Mouse (Mus musculus) thymus, postnatal 36 days (tissue): ENCODE measurements around the gene Plppr5.

Experiments
- DNase-seq, 2 experiments: peaks; one replicate each; pipeline ENCODE4 v3.0.0; 2022; ENCODE audit warnings: mixed read lengths in 2 of 2

The Plppr5 gene

DNA sequence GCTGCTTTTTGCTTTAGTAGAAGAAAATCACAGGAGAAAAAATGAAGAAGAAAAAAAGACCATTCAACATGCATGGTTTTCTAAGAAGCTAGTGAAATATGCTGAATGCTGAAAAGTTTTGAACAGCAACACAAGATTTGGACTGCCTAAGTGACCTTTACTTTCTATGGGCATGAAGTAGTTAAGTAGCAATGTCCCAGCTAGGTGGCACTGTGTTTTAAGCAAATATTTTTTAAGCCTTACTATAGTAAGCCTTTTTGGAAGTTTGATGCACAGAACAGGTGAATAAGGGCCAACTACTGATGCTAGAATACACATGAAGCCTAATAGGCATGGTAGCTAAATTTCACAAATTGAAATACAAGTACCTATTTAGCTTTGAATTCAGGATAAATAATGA is 134.2 kb downstream of the Plppr5 start:
- no peak for DNase-seq

DNA sequence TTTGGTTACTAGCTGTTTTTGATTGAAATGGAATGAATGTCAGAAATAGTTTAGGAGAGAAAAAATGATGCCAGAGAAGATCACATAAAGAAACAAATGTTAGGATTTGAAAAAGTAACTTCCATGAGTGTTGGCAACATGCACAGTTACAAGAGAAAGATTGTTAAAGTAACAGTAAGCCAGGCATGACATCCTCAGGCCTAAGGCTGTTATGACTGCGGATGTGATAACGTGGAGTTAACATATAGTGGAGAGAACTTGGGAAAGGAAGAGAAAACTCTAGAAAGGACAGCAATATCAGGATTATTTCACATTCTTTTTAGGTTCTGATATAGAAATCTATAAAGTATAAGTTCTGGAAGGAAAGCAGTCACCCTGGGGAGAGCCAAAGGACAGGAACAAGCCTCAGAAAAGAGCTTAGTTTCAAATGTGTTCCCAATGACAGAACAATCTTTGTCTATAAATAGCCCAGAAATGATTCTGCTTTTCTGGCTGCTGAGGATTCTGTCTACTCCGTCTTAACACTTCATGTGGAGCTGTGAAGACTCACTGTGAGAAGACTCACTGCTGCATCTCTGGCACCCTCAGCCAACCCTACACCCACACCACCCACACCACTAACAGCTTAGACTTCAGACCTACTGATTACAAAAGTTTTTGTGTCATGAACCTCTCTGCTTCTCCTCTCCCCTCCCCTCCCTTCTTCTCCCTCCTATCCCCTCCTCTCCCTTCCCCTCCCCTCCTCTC is 142.1 kb downstream of the Plppr5 start:
- DNase-seq, result no peak

- no peak for DNase-seq
Observed at GRCm38 (mm10) chr3:117723390-117723789, 148.8 kb downstream of the Plppr5 start.

DNA sequence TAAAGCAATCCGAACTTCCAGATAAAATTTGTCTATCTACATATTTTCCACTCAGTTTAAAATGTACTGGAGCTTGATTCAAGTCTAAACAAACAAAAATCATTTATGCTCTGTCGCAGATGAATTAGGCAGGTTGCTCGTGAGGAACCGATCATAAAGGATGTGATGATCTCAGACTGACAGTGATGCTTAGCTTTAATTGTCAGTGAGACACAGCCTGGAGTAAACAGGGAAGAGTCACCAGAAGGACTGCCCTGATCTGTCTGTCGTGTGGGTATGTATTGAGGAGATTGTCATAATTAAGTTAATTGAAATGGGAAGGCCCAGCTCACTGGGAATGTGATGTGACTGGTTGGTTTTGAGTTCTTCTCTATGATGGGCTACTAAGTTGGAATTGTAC is 149.9 kb downstream of the Plppr5 start:
- DNase-seq, result no peak

GRCm38 (mm10) chr3:117725501-117725900 is 150.9 kb downstream of the Plppr5 start:
- DNase-seq, result no peak

DNA sequence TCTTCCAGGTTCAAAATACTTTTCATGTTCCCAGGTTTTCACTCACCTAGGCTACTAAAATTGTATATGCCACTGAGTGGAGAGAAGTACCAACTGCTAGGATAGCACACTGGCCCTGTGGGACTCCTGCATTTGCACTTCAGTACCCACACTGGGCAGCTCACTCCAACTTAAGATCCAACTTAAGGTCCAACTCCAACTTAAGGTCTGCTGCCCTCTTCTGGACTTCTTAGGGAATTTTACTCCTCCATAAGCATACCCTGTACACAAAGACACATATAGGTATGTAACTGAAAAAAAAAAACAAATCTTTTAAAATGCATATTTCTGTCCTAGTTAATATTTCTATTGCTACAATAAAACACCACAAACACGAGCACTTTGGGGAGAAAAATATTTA is 153.5 kb downstream of the Plppr5 start:
- DNase-seq, result no peak

GRCm38 (mm10) chr3:117729121-117730072 is 154.8 kb downstream of the Plppr5 start:
- DNase-seq, result no peak

- DNase-seq, result no peak
Observed at GRCm38 (mm10) chr3:117731545-117731944, 156.9 kb downstream of the Plppr5 start.

DNA sequence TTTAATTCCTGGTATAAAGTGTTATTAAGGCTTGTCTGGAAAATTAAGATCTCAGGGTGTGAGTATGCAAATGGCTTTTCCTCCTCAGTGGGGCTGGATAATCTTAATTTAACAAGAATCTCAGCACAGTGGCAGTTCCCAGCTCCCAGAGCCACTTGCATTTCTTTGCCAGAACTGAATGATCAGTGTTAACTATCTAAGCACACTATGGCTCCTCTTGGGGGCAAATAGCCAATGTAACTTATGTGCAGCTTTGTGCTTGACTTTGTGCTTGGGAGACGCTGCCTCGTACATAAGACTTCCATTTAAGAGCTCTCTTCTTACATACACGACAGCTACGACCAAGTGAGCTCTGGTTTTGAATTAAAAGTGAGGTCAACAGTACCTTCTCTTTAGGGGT is 158.0 kb downstream of the Plppr5 start:
- no peak for DNase-seq
